Mouse (Mus musculus) embryonic facial prominence, embryonic 15.5 days (tissue): ENCODE results near the gene Taok2. TPM values are rescaled to one million over a fixed set of nuclear protein-coding genes. Genes with fewer than 3 reads are reported as not detected.
A peak's percentile ranks its signal among the peaks of the same experiment; 100 is the strongest.

Experiments
- ATAC-seq: fragments of 200-750 bp; cut with Nextera tagmentation; 2 replicates; pipeline ENCODE4 v1.8.0; 2017; ENCODE audit warnings: low read depth, moderate TSS enrichment; ENCODE audit not compliant: insufficient number of reproducible peaks, low FRiP score, low TSS enrichment
- H3K27ac ChIP-seq: fragments of 300-500 bp; sonication (generic); replicated peaks from 2 replicates; pipeline ENCODE4 v1.5.1; 2015; ENCODE audit warnings: mild to moderate bottlenecking, inconsistent platforms
- H3K27me3 ChIP-seq: fragments of 300-500 bp; sonication (generic); 2 replicates; pipeline ENCODE4 v1.6.1; 2015; ENCODE audit warnings: inconsistent platforms
- H3K36me3 ChIP-seq: fragments of 300-500 bp; sonication (generic); 2 replicates; pipeline ENCODE4 v1.6.1; 2015; ENCODE audit warnings: mild to moderate bottlenecking, inconsistent platforms
- H3K4me1 ChIP-seq: fragments of 300-500 bp; sonication (generic); 2 replicates; pipeline ENCODE4 v1.6.1; 2015; ENCODE audit warnings: inconsistent platforms
- H3K4me2 ChIP-seq: fragments of 300-500 bp; sonication (generic); replicated peaks from 2 replicates; pipeline ENCODE4 v1.6.1; 2015; ENCODE audit warnings: mild to moderate bottlenecking, inconsistent platforms
- H3K4me3 ChIP-seq: fragments of 300-500 bp; sonication (generic); replicated peaks from 2 replicates; pipeline ENCODE4 v1.5.1; 2015; ENCODE audit warnings: mild to moderate bottlenecking, inconsistent platforms
- H3K9ac ChIP-seq: fragments of 300-500 bp; sonication (generic); 2 replicates; pipeline ENCODE4 v1.6.1; 2015; ENCODE audit warnings: inconsistent platforms
- H3K9me3 ChIP-seq: fragments of 300-500 bp; sonication (generic); replicated peaks from 2 replicates; pipeline ENCODE4 v1.6.1; 2016; ENCODE audit warnings: inconsistent platforms
- WGBS: fragments of 180-500 bp; shearing (Covaris S2); methylation state at CpG from one replicate; pipeline ENCODE4 v1.1.7; 2015; 5-methylcytosine and 5-hydroxymethylcytosine counted together
- polyA plus RNA-seq: library from polyadenylated mRNA; unstranded; fragments of >200 nt; fragmentation: Nextera tagmentation; extraction: Ambion mirVana; gene quantifications from 2 replicates; pipeline ENCODE4 v1.2.1, GENCODE M21; 2015

Gene Taok2
- polyA plus RNA-seq, 1 experiment from 2014 or later = 50.6 TPM

GRCm38 (mm10) chr7:126869780-126870519, 14.6 kb downstream of the Taok2 start:
- H3K9me3 ChIP-seq = no peaks in the 10 kb centered on the region
- H3K27ac ChIP-seq = no peak overlapping the region
- H3K36me3 ChIP-seq = peaks cover 98% of the 10 kb centered on the region
- no peak overlapping the region for H3K4me3 ChIP-seq
- 92% methylated on average over 23 of the region's 23 CpGs for WGBS
- no peak overlapping the region for H3K9ac ChIP-seq
- H3K4me2 ChIP-seq = no peak overlapping the region
- ATAC-seq = no peak
- no peaks in the 10 kb centered on the region for H3K27me3 ChIP-seq
- H3K4me1 ChIP-seq = no peaks in the 10 kb centered on the region

- Histone ChIP-seq H3K9me3 (no peaks in the 10 kb centered on the region), H3K4me3 (no peak overlapping the region), H3K4me2 (no peak overlapping the region), H3K4me1 (peaks cover 17% of the 10 kb centered on the region), H3K9ac (no peak overlapping the region), H3K27me3 (no peaks in the 10 kb centered on the region), H3K36me3 (peaks cover 90% of the 10 kb centered on the region), H3K27ac (no peak overlapping the region)
- ATAC-seq = no peak
- 80% methylated on average over 12 of the region's 12 CpGs for WGBS
Observed at GRCm38 (mm10) chr7:126868003-126868402, 16.5 kb downstream of the Taok2 start.

DNA sequence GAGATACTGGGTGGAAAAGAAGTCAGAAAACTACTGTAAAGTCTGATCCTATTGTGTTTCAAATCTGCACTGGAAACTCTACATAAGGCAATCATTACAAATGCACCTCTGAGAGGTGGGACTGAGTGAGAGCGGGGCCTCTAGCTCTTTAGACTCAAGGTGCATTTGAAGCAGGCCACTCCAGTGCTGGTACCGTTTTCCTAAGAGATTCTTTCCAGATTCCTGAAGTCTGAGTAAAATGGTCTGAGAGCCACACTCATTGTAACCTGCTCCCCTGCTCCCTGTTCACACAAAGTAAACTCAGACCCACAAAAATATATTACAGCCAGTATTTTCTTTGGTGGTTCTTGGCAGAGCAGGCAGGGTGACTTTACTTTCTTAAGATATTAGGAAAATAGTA, 17.0 kb downstream of the Taok2 start:
- Histone ChIP-seq H3K36me3 (peaks cover 85% of the 10 kb centered on the region), H3K27ac (no peak overlapping the region), H3K4me3 (no peak overlapping the region), H3K4me1 (peaks cover 21% of the 10 kb centered on the region), H3K9ac (no peak overlapping the region), H3K9me3 (no peaks in the 10 kb centered on the region), H3K4me2 (no peak overlapping the region), H3K27me3 (no peaks in the 10 kb centered on the region)
- ATAC-seq = no peak
- WGBS = 80% methylated on average over 2 of the region's 2 CpGs

DNA sequence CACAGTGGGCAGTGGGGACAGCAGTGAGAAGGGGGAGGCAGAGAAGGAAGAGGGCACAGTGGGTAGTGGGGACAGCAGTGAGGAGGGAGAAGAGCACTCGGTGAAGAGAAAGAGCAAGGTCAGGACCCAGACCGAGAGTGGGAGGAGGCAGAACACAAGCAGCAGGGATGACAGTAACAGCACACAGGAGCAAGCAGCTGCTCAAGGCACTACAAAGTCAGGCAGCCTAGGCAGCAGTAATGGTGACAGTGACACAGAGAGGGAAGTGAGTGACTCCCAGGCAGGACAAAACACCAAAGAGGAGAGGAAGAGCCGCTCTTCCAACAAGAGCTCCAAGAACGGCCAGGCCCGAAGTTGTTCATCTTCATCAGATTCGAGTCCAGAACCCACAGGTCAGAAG, 20.7 kb downstream of the Taok2 start:
- Histone ChIP-seq H3K4me2 (peak overlapping the region; percentile 89), H3K9me3 (no peaks in the 10 kb centered on the region), H3K4me3 (peak overlapping the region; percentile 76), H3K27me3 (no peaks in the 10 kb centered on the region), H3K4me1 (peaks cover 34% of the 10 kb centered on the region), H3K9ac (peak overlapping the region; percentile 22; the same call in 1 of the 2 replicates), H3K27ac (no peak overlapping the region), H3K36me3 (peaks cover 59% of the 10 kb centered on the region)
- WGBS = 74% methylated on average over 6 of the region's 6 CpGs
- no peak for ATAC-seq

DNA sequence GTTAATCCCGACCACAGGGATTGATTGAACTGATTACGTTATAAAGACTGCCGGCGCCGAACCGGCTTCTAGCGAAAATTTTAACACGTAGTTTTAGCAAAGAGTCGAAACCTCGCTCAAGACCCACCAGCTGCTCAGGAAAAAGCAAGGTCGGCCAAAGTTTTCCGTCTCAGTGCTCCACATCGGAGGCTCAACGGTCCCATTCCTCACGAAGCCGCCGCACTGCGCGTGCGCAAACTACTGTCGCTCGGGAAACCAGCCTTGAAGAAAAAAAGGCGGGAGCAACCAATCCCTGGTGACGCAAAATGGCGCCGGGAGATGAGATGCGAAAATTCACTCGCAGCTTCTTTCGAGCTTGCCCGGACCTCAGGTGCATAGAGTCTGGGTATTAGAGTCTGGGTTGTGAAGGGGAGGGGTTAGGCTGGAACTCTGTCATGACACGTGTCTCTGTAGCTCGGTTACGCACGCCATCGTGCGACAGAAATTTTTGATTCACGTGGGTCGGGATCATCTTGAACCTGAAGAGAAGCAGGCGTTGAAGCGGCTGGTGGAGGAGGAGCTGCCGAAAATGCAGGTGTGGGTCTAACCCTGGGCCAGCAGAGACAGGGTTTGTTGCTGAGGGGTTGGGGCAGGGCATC, 22.2 kb downstream of the Taok2 start, which contains the start of gene Ino80e:
TSS of gene Ino80e (minus strand) at position 231 of the 638 bp plus-strand sequence.
- Histone ChIP-seq H3K4me1 (peaks cover 34% of the 10 kb centered on the region), H3K27ac (peak within 1 kb of the TSS; percentile 85), H3K9me3 (no peaks in the 10 kb centered on the region), H3K9ac (peak within 1 kb of the TSS; percentile 62), H3K4me2 (peak within 1 kb of the TSS; percentile 89), H3K27me3 (no peaks in the 10 kb centered on the region), H3K36me3 (peaks cover 57% of the 10 kb centered on the region), H3K4me3 (peak within 1 kb of the TSS; percentile 76)
- ATAC-seq = peak; percentile 45; the same call in 1 of the 2 replicates
- WGBS = under 1% methylated on average over 41 of the region's 41 CpGs

DNA sequence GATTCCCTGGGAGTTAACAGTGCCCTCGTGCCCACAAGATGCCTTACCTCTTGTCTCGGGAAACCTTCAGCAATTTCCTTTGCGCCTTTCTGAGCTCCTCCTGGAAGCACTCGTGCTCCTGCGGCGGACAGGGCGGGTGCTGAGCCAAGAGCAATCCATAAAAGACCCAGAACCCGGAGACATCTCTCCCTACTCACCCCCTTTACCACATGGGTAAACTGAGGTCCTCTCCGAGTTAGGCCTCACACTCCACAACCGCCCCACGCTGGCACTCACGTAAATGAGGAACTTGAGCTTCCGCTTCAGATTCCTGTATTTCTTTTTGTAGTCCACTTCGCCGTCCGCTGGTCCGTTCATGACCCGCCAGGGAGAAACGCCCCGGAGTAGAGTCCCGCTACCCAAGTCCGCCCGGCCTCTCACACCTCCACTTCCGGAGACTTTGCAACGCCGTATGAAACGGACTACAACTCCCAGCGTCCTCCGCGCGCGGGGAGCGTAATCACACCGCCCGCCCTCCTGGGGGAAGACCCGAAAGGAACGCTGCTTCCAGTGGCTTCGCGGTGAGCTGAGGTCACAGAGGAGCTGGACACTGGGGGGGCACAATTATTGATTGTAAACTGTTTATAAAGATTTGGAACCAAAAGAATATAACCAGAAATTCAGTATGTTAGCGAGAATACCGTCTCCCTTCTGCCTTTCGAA, 22.9 kb downstream of the Taok2 start, which contains the start of gene Hirip3:
TSS of gene Hirip3 (plus strand) at position 544 of the 702 bp plus-strand sequence.
- Histone ChIP-seq H3K27me3 (no peaks in the 10 kb centered on the region), H3K36me3 (peaks cover 57% of the 10 kb centered on the region), H3K4me1 (peaks cover 34% of the 10 kb centered on the region), H3K9me3 (no peaks in the 10 kb centered on the region), H3K9ac (peak within 1 kb of the TSS; percentile 62), H3K4me2 (peak within 1 kb of the TSS; percentile 89), H3K27ac (peak within 1 kb of the TSS; percentile 85), H3K4me3 (peak within 1 kb of the TSS; percentile 76)
- 1% methylated on average over 42 of the region's 42 CpGs for WGBS
- ATAC-seq = peak; percentile 91

GRCm38 (mm10) chr7:126860987-126861386, 23.5 kb downstream of the Taok2 start:
- H3K9me3 ChIP-seq = no peaks in the 10 kb centered on the region
- H3K4me3 ChIP-seq = peak overlapping the region; percentile 76
- no peak for ATAC-seq
- H3K27ac ChIP-seq = peak overlapping the region; percentile 85; the same call in 1 of the 2 replicates
- WGBS = 64% methylated on average over 5 of the region's 5 CpGs
- H3K27me3 ChIP-seq = no peaks in the 10 kb centered on the region
- H3K9ac ChIP-seq = peak overlapping the region; percentile 62
- peaks cover 57% of the 10 kb centered on the region for H3K36me3 ChIP-seq
- H3K4me1 ChIP-seq = peaks cover 34% of the 10 kb centered on the region
- H3K4me2 ChIP-seq = peak overlapping the region; percentile 89

- Histone ChIP-seq H3K4me2 (no peak overlapping the region), H3K4me1 (peaks cover 11% of the 10 kb centered on the region), H3K36me3 (peaks cover 76% of the 10 kb centered on the region), H3K9ac (no peak overlapping the region; the same call in 1 of the 2 replicates), H3K4me3 (no peak overlapping the region), H3K9me3 (no peaks in the 10 kb centered on the region), H3K27me3 (no peaks in the 10 kb centered on the region), H3K27ac (no peak overlapping the region)
- 76% methylated on average over 9 of the region's 9 CpGs for WGBS
- no peak for ATAC-seq
Observed at GRCm38 (mm10) chr7:126856741-126857420, 27.6 kb downstream of the Taok2 start.

- no peak overlapping the region for H3K27ac ChIP-seq
- H3K9ac ChIP-seq = no peak overlapping the region
- no peaks in the 10 kb centered on the region for H3K9me3 ChIP-seq
- H3K27me3 ChIP-seq = no peaks in the 10 kb centered on the region
- H3K4me3 ChIP-seq = no peak overlapping the region
- peaks cover 79% of the 10 kb centered on the region for H3K36me3 ChIP-seq
- peaks cover 10% of the 10 kb centered on the region for H3K4me1 ChIP-seq
- WGBS = 84% methylated on average over 3 of the region's 3 CpGs
- no peak for ATAC-seq
- H3K4me2 ChIP-seq = no peak overlapping the region
Observed at GRCm38 (mm10) chr7:126855641-126856040, 28.9 kb downstream of the Taok2 start.

- 86% methylated on average over 5 of the region's 5 CpGs for WGBS
- peaks cover 11% of the 10 kb centered on the region; the same call in 1 of the 2 replicates for H3K4me1 ChIP-seq
- H3K4me2 ChIP-seq = no peak overlapping the region
- H3K9ac ChIP-seq = no peak overlapping the region
- H3K27me3 ChIP-seq = peaks cover 15% of the 10 kb centered on the region
- H3K9me3 ChIP-seq = no peaks in the 10 kb centered on the region
- H3K4me3 ChIP-seq = no peak overlapping the region
- no peak for ATAC-seq
- peaks cover 66% of the 10 kb centered on the region for H3K36me3 ChIP-seq
- no peak overlapping the region for H3K27ac ChIP-seq
Observed at GRCm38 (mm10) chr7:126853454-126853853, 31.0 kb downstream of the Taok2 start.
